Mouse (Mus musculus): ENCODE results near the gene Grik5.
"Not testable (repeated sequence)": the region's sequence is repeated elsewhere in the genome, so short reads cannot be mapped to it uniquely, and the experiment has no call there.

Grik5 gene

GRCm38 (mm10) chr7:25079496-25080026 lies 7.4 kb upstream of the Grik5 start:
- no peak for DNase-seq (ENCODE audit: low spot score)

- no peak for DNase-seq (ENCODE audit: low spot score)
Observed at GRCm38 (mm10) chr7:25077414-25077755, 5.2 kb upstream of the Grik5 start.

- peak; percentile 93 for DNase-seq (ENCODE audit: low spot score)
Observed at GRCm38 (mm10) chr7:25076663-25077413, 4.7 kb upstream of the Grik5 start.

GRCm38 (mm10) chr7:25076296-25076662 lies 4.1 kb upstream of the Grik5 start:
- DNase-seq (ENCODE audit: low spot score), result no peak

GRCm38 (mm10) chr7:25073924-25074323 lies 1.8 kb upstream of the Grik5 start:
- no peak for DNase-seq (ENCODE audit: low spot score)

GRCm38 (mm10) chr7:25072716-25073390 lies 707 bp upstream of the Grik5 start:
- no peak for DNase-seq (ENCODE audit: low spot score)

GRCm38 (mm10) chr7:25068724-25069123 lies 3.4 kb downstream of the Grik5 start:
- no peak for DNase-seq (ENCODE audit: low spot score)

- DNase-seq (ENCODE audit: low spot score), result no peak
Observed at GRCm38 (mm10) chr7:25067909-25068656, 4.1 kb downstream of the Grik5 start.

GRCm38 (mm10) chr7:25067338-25067737 lies 4.8 kb downstream of the Grik5 start:
- no peak for DNase-seq (ENCODE audit: low spot score)

- no peak for DNase-seq (ENCODE audit: low spot score)
Observed at GRCm38 (mm10) chr7:25063900-25064299, 8.2 kb downstream of the Grik5 start.

GRCm38 (mm10) chr7:25063346-25063745 lies 8.8 kb downstream of the Grik5 start:
- no peak for DNase-seq (ENCODE audit: low spot score)

GRCm38 (mm10) chr7:25058836-25059235 lies 13.3 kb downstream of the Grik5 start:
- DNase-seq (ENCODE audit: low spot score), result no peak

- DNase-seq (ENCODE audit: low spot score), result no peak
Observed at GRCm38 (mm10) chr7:25058394-25058793, 13.8 kb downstream of the Grik5 start.

GRCm38 (mm10) chr7:25057888-25058287 lies 14.3 kb downstream of the Grik5 start:
- no peak for DNase-seq (ENCODE audit: low spot score)

GRCm38 (mm10) chr7:25056951-25057350 lies 15.2 kb downstream of the Grik5 start:
- DNase-seq (ENCODE audit: low spot score), result no peak

GRCm38 (mm10) chr7:25052587-25052986 lies 19.6 kb downstream of the Grik5 start:
- DNase-seq (ENCODE audit: low spot score), result no peak

GRCm38 (mm10) chr7:25049295-25049930 lies 22.7 kb downstream of the Grik5 start:
- DNase-seq (ENCODE audit: low spot score), result no peak

- no peak for DNase-seq (ENCODE audit: low spot score)
Observed at GRCm38 (mm10) chr7:25047363-25047762, 24.8 kb downstream of the Grik5 start.

GRCm38 (mm10) chr7:25044599-25044998 lies 27.5 kb downstream of the Grik5 start:
- not testable (repeated sequence) for DNase-seq (ENCODE audit: low spot score)

- DNase-seq (ENCODE audit: low spot score), result no peak
Observed at GRCm38 (mm10) chr7:25041921-25042320, 30.2 kb downstream of the Grik5 start.

- peak; percentile 55 for DNase-seq (ENCODE audit: low spot score)
Observed at GRCm38 (mm10) chr7:25035916-25036315, 36.2 kb downstream of the Grik5 start.

- no peak for DNase-seq (ENCODE audit: low spot score)
Observed at GRCm38 (mm10) chr7:25034796-25035195, 37.4 kb downstream of the Grik5 start.
